Mouse (Mus musculus) CH12F3 (cell line): ENCODE measurements around the gene Necap2.

Source experiments
- in situ Hi-C: fragments of 300-500 bp; cut with MboI; formaldehyde crosslinking; loops from 2 replicates; pipeline ENCODE4 v1.14.3; 2020; ENCODE audit warnings: low sequenced_read_pairs

Gene Necap2

GRCm38 (mm10) chr4:141033606-141034549 is 44.3 kb downstream of the Necap2 start:
- in situ Hi-C loops: no loop called here

- in situ Hi-C loops: no loop called here
Observed at GRCm38 (mm10) chr4:141031733-141032132, 46.4 kb downstream of the Necap2 start.

GRCm38 (mm10) chr4:141030541-141031206 is 47.5 kb downstream of the Necap2 start:
- in situ Hi-C loops: no loop called here

- in situ Hi-C loops: no loop called here
Observed at GRCm38 (mm10) chr4:141024992-141025391, 53.2 kb downstream of the Necap2 start.

- in situ Hi-C loops: no loop called here
Observed at GRCm38 (mm10) chr4:141024052-141024451, 54.1 kb downstream of the Necap2 start.

- in situ Hi-C loops: no loop called here
Observed at GRCm38 (mm10) chr4:141021614-141021929, 56.6 kb downstream of the Necap2 start.

- in situ Hi-C loops: no loop called here
Observed at GRCm38 (mm10) chr4:141020811-141021613, 57.1 kb downstream of the Necap2 start.

GRCm38 (mm10) chr4:141020220-141020619 is 57.9 kb downstream of the Necap2 start:
- in situ Hi-C loops: no loop called here

GRCm38 (mm10) chr4:141017657-141018436 is 60.3 kb downstream of the Necap2 start:
- in situ Hi-C loops: no loop called here
